Mouse (Mus musculus) B cell, adult 2 months (primary cell): ENCODE measurements at regions not wholly inside any gene's neighbourhood (a gene's known extent, or its start where the extent isn't known, plus 50 kb on each side); places are given as distances from the start of the nearest gene placed in this dataset.

Source experiments
- DNase-seq, 2 experiments: peaks; one replicate each; pipeline ENCODE4 v3.0.0; 2022

DNA sequence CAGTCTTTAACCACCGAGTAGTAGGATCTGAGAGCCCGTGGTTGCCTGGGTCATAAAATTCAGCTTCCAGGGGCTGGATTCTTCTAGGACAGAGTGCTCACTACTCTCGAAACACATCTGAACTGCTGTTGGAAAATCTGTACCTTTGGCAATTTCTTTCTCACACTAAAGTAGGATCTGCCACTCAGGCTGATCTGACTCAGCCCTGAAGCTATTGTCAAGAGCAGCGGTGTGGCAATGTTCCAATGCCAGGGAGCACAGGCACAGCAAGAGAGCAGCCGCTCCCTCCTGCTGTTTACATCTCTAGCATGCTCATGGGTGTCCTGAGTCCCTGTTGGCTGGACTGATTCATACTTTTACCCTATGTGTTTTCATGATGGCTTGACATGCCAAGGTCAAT lies 205.2 kb downstream of the Zfp36l1 start:
- no peak for DNase-seq

DNA sequence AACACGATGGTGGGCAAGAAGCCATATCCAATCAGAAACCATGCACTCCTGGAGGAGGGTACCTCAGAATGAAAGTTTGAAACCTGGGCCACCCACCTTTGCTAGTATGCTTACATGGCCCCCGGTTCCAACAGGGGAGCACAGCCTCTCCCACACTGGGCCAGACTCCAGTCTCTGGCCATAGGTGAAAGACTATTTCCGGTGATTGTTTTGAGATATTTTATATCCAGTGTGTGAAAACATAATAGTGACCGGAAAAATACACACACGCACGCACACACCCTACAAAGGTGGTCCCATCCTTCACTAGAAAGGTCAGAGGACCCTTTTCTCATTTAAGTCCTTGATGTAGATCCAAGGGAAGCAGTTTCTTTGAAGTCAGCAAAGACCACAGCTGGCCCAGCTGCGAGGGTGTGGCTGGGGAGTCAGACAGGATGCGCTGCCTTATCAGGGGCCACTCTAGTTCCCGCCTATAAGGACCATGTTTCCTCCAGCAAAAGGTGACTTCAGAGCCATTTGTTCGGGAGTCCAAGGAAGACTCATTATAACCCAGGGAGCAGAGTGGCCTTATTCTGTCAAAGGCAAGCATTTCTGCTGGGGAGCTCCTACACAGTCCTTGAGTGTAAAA lies 206.0 kb downstream of the Zfp36l1 start:
- no peak for DNase-seq

DNA sequence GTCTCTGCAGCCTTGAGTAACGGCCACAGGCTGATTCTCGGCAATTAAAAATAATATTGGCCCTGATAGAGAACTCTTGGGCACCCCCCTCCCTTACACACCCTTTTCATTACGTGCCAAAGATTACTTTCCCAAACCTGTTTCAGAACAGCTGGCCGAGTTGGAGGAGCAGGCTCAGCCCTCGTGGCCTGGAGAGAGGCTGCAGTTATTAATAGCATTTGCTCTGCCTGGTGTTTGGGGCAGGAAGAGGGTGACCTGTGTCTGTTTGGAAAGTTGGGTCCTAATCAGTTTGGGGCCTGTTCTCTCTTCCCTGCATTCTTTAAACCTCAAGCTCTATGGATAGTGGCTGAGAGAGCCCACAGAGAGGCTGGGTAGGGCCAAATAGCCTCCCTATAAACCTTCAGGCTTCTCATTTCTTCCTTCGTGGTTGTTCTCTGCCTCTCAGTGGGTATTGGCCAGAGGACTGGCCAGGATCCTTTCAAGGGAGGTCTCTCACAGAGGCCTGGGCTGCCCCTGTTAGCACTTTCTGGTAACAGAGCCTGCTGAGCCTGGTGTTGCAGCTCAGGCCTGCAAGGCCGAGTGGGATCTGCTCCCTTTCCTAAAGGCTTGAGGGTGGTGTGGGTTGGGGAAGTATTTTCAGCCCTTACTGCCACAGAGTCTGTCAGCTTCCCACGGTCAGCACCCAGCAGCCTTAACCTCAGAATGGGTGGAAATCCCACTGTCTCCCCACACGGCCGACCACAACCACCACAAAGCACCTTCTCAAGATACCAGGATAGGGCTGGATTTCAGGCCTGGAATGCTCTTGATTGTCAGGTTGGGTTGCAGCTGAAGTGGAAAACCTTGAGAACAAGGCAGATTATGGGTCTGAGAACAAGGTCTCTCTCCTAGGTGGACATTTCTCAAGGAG lies 206.7 kb downstream of the Zfp36l1 start:
- DNase-seq: no peak

DNA sequence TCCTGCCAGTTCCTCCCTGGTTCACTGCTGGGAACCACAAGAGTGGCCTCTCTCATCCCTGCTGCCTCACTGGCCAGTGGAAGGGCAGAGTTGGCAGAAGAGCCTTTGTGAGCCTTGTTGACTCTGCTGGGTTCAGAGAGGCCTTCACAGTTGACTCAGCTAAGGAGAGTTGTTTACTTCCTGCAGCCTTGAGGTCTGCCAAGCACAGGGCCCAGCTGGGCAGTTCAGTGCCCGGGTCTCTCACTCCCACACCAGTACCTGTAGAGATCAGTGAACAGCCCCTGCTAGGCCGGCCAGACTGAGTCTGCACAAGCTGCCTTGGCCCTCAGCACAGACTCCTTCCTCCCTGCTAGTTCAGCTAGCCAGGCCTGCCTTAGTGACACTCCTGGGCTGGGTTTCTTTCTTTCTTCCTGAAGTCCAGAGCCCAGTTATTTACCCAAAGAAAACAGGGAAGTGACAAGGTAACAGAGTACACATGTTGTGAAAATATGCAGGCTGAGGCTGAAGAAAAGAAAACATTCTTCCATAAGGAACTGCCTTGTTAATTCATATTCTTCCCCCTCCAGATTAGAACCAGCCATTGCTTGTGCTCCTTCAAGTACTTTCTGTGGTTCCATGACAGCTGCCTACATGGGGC lies 207.8 kb downstream of the Zfp36l1 start:
- DNase-seq: no peak

DNA sequence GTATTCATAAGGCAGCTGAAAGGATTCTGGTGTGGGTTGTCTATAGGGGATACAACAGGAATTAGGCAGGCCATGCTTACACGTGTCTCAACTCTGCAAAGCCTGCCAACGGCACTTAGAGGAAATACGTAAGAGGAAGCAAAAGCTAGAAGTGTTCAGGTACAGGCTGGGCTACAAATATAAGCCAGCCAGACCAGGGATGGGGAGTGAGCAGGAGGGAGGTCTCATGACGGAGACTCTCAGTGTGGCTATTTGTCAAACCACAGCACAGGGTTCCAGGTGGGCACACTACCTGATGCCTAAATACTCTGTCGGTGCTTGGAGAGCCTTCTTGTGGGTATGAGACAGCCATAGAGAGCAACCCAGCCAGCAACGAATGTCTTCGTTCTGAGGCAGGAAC lies 210.1 kb downstream of the Zfp36l1 start:
- no peak for DNase-seq

DNA sequence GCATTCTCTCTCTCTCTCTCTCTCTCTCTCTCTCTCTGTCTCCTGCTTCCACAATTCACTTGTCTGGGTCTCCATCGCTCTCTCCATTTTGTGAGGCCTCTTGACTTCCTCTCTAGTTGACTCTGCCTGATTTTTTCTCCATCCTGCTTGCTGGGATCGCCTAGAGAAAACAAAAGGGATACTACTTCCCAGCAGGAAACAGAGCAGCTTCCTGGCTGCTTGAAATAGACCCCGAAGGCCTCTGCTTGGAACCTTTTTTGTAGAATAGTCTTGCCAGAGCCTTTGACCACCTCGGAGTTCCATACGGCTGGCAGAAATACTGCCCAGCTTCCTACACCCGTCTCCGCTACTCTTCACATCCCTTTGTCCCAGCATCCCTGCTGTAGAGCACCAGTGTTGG lies 210.7 kb downstream of the Zfp36l1 start:
- DNase-seq: no peak

DNA sequence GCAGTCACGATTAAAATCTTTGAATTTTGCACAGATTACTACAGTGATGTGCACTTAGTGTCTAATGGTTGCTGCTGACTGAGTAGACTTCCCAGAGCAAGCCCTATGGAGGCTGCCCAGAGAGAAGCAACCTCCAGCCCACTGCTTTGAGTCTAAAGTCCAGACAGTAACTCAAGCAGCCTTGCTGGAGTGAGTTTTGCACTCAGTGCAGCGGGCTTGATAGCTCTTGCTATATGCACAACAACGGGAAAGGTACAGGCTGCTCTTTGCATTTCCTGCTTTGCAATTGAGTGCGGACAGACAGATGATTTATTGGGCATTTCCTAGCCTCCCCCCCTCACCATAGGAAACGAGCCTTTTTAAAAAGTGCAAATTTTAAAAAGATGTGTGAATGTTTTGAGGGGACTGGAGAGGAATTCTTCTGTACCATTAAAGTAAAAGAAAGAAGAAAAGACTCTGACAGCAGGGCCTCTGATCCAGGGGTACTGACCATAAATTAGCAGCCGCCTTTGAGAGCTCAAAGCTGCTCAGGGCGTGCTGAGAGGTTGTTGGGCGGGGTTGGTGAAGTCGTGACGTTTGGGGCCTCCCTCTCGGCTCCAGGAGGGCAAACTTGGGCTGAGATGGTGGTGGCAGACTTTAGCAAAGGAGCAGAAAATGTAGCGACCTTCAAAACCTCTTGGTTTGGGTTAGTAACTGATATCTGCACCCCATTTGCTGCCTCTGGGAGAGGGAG lies 214.4 kb downstream of the Zfp36l1 start:
- no peak for DNase-seq

DNA sequence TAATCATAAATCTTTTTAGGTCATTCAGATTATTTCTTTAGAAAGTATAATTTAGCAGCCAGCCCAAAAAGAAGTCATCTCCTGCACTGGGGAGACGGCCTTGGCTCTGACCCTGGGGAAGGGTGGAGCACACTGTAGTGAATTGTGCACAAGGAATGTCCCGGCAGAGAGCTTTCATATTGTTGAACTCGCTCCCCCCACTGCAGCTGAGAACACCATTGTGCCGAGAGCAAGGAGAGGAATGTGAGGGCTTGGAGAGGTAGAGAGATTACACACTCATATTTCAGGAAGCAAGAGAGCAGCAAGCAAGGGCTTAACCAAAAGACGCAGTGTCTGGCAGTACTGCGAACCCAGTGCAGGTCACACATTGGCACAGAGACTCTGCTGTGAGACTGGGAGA lies 216.8 kb downstream of the Zfp36l1 start:
- DNase-seq: no peak

DNA sequence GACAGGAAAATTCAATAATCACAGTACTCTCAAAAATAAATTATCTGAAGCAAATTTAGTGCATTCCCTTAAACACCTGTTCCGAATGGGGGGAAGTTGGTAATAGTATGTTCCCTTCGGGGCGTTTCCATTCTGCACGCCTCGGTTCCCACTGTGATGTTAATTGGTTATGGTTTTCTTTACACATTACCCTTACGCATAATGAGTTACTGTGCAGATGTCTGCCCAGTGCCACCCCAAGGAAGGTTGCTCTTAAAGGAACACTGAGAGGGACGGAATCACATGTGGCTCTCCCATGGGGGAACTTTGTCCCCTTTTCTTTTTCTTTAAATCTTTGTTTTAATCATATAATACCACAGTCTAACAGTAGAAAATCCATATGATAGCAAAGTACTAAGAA lies 217.5 kb downstream of the Zfp36l1 start:
- no peak for DNase-seq

DNA sequence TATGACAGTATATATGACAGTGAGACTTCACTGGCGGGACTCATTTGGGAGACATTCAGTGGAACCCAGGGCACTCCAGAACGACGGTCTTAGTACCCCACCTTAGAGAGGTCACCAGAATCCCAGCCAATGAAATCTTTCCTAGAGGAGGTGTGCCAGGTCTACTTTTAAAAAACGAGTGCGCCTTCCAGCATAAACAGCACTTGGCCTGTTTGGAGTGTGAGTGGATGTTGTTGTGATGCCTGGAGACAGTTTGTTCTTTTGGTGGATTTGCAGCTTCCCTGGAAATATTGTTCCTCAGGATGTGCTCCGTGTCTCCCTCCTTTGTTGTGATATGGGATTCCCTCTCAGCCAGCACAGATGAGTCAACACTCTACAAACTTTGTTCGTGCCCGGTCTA lies 219.9 kb downstream of the Zfp36l1 start:
- DNase-seq: no peak

DNA sequence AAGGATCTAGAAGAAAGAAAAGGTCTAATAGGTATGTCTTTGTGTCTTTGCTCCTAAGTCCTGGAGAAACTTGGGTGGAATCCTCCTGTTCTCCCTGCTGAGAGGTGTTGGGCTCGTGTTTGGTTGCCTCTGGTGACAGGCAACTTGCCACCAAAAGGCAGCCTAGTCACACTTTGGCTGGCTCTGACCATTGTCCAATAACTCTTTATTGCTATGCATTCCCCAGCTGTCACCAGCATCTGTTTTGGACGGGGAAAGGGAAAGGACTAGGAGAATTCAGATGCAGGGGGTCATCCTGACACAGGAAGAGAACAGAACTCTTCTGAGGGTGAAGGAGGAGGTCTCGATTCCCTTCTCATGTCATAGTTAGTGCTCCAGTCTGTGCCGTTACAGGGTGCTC lies 220.9 kb downstream of the Zfp36l1 start:
- no peak for DNase-seq

DNA sequence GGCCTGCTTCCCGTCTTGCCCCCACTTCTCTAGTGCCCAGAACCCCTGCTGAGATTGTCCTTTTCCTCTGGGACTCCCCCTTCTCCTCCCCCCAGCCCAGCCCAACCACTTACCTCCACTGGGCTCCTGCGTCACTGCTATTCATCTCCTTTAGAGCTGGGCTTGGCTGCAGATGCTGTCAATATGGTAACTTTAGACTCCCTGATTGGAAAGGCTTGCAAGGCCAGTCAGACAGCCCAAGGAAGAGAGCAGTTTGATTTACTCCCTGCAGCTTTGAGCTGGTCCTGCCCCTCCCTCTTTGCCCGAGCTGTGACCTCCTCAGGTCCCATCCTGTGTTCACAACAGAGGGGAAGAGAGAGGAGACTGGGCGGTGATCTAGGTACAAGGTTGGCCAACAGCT lies 221.9 kb downstream of the Zfp36l1 start:
- no peak for DNase-seq

DNA sequence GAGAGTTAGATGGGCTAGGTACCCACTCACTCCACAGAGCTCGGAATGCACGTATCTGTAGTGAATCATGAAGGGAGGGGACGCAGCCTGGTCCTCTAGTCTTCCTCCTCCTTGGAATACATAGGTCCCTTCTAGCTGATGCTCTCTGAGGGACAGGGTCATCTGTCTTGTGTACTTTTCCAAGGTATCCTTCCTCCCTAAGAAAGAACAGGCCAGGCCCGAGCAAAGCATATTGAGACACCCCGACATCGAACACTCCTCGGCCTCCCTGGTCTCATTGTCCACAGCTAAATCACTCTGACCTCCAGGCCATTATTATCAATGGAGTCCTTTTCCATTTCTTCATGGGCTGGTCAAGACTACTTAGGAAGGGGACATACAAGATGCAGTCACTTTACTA lies 222.5 kb downstream of the Zfp36l1 start:
- DNase-seq: no peak

DNA sequence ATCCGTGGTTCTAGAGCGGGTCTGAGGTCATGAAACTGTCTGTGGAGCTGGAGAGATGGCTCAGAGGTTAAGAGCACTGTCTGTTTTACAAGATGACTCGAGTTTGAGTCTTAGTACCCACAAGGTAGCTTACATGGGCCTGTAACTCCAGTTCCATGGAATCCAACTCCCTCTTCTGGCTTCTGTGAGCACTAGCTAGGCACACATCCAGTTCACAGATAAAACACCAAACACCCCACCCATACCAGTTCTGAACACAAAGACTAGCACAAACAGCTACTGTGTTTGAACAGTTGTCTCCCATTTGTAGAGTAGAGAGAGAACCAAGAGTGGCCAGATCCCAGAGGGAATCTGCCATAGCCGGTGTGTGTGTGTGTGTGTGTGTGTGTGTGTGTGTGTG lies 224.0 kb downstream of the Zfp36l1 start:
- no peak for DNase-seq

DNA sequence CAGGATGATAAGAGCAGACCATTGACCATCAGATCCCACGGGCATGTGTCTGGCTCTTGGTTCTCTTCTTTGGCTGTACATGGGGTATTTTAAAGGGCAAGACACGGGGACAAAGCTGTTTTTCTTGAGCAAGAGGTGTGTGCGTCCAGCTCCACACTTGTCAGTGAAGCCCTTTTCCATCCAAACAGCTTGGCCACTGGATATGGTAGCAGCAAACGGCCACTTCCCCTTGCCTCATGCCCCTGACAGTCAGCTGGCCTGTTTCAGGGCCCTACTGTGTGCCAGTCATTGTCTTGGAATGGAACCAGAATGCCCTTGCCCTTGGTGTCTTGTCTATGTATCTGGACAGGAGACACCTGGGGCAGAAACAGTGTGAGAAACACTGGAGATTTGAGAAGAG lies 224.7 kb downstream of the Zfp36l1 start:
- no peak for DNase-seq

DNA sequence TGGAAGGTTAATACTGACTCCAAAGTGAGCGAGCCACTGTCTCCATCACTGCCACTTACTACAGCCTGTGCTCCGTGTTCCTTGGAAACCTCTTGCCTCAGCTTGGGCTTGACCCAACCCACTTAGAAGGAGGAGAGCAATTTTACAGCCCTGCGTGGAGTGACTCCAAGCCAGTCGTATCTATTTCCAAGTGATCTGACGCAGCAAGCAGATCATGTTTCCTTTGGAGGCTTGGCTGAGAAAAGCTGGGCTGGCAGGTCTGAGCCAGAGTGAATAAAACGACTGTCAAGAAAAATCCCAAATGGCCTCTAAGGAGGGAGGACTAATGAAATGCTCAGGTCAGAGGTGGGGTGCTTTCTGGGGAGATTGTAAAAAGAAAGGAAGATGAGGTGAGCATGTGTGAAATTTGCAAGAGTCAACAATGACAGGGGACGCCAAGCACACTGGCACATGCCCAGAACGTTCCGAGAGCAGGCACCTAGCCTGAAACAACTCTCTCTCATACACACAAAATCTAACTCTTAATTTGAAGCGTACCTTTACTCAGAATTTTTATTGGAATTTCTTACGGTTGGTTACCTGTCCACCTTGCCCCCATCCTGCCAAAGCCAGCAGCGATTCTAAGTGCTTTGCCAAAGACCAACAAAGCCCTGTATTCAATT lies 225.5 kb downstream of the Zfp36l1 start:
- DNase-seq: no peak

DNA sequence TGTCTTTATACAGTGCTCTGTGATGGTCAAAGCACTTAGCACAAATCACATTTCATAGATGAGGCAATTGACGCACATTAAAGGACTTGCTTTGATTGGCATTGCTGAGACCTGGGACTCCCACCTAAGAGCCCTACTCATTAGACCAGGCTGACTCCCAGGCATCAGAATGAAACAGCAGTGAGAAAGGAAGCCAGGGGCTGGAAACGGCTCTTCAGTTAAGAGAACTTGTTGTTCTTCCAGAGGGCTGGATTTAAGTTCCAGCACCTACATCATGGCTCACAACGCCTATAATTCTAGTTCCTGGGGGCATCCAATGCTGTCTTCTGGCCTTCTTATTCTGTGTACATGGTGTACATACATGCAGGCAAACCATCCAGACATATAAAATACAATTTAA lies 226.3 kb downstream of the Zfp36l1 start:
- DNase-seq: no peak

DNA sequence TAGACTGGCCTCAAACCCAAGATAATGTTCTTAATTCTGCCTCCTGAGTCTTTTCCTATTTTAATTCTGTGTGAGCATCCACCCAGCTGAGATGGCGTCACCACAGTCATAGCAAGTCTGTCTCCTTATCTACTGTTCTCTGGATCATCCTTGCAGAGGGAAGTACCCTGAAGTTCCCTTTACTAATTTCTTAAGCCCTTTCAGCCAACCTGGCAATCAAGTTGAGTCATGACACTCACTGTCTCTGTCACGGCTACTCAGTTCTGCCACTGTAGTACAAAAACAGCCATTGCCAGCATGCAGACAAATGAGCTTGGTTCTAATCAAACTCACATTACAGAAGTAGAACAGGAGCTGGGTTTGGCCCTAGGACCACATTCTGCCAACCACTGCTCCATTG lies 227.5 kb downstream of the Zfp36l1 start:
- DNase-seq: no peak

DNA sequence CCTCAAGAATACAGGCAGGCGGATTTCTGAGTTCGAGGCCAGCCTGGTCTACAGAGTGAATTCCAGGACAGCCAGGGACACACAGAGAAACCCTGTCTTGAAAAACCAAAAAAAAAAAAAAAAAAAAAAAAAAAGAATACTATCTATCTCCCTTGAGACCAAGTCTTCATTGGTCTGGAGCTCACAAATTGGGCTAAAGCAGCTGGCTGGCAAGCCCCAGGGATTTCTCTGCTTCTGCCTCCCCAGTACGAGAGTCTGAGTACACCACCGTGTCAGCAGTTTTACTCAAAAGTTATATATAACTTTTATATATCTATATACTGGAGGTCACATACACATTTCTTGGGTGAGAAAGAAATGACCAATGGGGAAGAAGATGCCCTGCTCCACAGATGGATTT lies 229.2 kb downstream of the Zfp36l1 start:
- DNase-seq: no peak

DNA sequence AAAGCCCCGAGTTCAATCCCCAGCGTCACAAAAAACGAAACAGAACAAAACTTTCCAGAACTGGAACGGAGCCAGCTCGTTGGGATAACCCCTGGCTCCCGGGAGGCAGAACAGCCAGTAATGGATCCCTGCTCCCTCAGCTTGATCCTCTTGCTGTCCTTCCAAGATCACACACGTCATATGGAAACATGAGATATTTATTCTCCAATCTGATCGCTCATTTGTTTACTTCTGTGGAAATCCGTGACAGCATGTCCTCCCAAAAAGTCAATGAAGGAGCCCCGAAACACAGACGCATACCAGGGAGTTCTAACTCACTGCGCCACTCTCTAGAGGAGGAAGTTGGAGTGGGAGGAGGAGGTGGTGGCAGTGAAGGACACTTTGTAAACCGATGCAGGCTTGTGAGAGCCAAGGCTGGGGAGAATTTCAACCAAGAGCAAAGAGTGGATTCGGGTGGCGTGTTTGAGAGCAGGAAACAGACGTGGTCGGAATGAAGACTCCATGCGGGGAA lies 232.0 kb downstream of the Zfp36l1 start:
- no peak for DNase-seq

DNA sequence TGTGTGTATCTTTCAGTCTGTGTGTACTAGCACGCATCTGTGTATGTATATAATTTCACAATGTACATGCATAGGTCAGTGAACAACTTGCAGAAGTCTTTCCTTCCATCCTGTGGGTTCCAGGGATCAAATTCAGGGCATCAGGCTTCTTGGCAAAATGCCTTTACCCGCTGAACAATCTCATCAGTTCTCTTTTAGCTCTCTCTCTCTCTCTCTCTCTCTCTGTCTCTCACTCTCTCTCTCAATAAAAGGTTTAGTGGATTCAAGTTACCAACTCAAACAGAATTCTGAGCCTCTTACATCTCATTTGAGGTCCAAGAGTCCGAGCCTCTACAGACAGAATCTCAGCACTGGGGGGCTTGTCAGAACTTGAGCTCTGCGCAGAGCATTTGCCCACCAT lies 232.5 kb downstream of the Zfp36l1 start:
- DNase-seq: no peak

DNA sequence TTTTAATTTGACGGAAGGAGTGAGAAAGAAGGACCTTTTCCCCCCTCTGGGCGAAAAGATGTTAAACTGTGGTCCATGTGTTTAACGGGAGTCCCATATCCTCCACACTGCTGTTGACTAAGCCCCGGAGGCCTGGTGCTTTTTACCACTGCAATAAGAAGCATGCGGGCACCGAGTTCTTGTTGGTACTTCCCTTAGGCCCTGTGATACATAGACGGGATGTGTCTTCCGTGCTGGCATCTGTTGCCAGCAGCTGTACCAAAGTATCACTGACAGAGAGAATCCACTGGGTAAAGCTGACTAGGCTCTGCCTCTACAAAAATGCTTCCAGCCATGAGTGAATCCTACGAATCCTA lies 232.9 kb downstream of the Zfp36l1 start:
- DNase-seq: no peak
